Mouse (Mus musculus) fat pad, adult 2 months (tissue): Measurements from ENCODE around the gene Adam17.

Source experiments
- DNase-seq: peaks from one replicate; pipeline ENCODE4 v3.0.0-alpha.2; 2011; ENCODE audit warnings: low read depth, low spot score; ENCODE audit errors: extremely low read depth

Adam17 gene

GRCm38 (mm10) chr12:21315923-21316868 lies 57.2 kb downstream of the Adam17 start, which contains the start of gene Iah1:
Iah1 (plus strand) TSS chr12:21316389.
- DNase-seq: peak; percentile 11

- DNase-seq: no peak
Observed at GRCm38 (mm10) chr12:21312201-21312600, 61.2 kb downstream of the Adam17 start.

GRCm38 (mm10) chr12:21306721-21307120 lies 66.7 kb downstream of the Adam17 start:
- DNase-seq: no peak

GRCm38 (mm10) chr12:21305741-21306140 lies 67.7 kb downstream of the Adam17 start:
- no peak for DNase-seq

- DNase-seq: no peak
Observed at GRCm38 (mm10) chr12:21302361-21302783, 71.1 kb downstream of the Adam17 start.

- no peak for DNase-seq
Observed at GRCm38 (mm10) chr12:21301932-21302331, 71.5 kb downstream of the Adam17 start.

- no peak for DNase-seq
Observed at GRCm38 (mm10) chr12:21301324-21301723, 72.1 kb downstream of the Adam17 start.

GRCm38 (mm10) chr12:21298856-21299255 lies 74.6 kb downstream of the Adam17 start:
- DNase-seq: no peak

- DNase-seq: no peak
Observed at GRCm38 (mm10) chr12:21289651-21290050, 83.8 kb downstream of the Adam17 start.

- DNase-seq: peak; percentile 39
Observed at GRCm38 (mm10) chr12:21288716-21289395, 84.6 kb downstream of the Adam17 start.

GRCm38 (mm10) chr12:21286712-21287650 lies 86.5 kb downstream of the Adam17 start:
- no peak for DNase-seq

- DNase-seq: peak; percentile 62
Observed at GRCm38 (mm10) chr12:21286243-21286622, 87.2 kb downstream of the Adam17 start, which contains the start of gene Itgb1bp1. Itgb1bp1 (minus strand) TSS chr12:21286284.

GRCm38 (mm10) chr12:21285508-21286242 lies 87.8 kb downstream of the Adam17 start:
- no peak for DNase-seq

GRCm38 (mm10) chr12:21284761-21285441 lies 88.5 kb downstream of the Adam17 start, which contains the start of gene Cpsf3:
Cpsf3 (plus strand) TSS chr12:21285391.
- no peak for DNase-seq

- no peak for DNase-seq
Observed at GRCm38 (mm10) chr12:21277352-21277864, 96.0 kb downstream of the Adam17 start.

GRCm38 (mm10) chr12:21274446-21274845 lies 99.0 kb downstream of the Adam17 start:
- no peak for DNase-seq
